Mouse (Mus musculus): Measurements from ENCODE around the gene Lrba. TPM values are rescaled to one million over a fixed set of nuclear protein-coding genes. Genes with fewer than 3 reads are reported as not detected.

Gene Lrba
- total RNA-seq, 2 experiments from 2014 or later: 7.5 to 13.4 TPM

- no peak for ATAC-seq (ENCODE audit: poor library complexity, severe bottlenecking)
Observed at GRCm38 (mm10) chr3:86253071-86253470, 28.6 kb downstream of the Lrba start.

- no peak for ATAC-seq (ENCODE audit: poor library complexity, severe bottlenecking)
Observed at GRCm38 (mm10) chr3:86253791-86254190, 29.3 kb downstream of the Lrba start.

- ATAC-seq (ENCODE audit: poor library complexity, severe bottlenecking): peak; percentile 67; the same call in 1 of the 2 replicates
Observed at GRCm38 (mm10) chr3:86268074-86268702, 43.7 kb downstream of the Lrba start.

- ATAC-seq (ENCODE audit: poor library complexity, severe bottlenecking): no peak
Observed at GRCm38 (mm10) chr3:86275651-86276050, 51.2 kb downstream of the Lrba start.

GRCm38 (mm10) chr3:86291326-86291725 lies 66.8 kb downstream of the Lrba start:
- no peak for ATAC-seq (ENCODE audit: poor library complexity, severe bottlenecking)

GRCm38 (mm10) chr3:86294866-86295265 lies 70.4 kb downstream of the Lrba start:
- no peak for ATAC-seq (ENCODE audit: poor library complexity, severe bottlenecking)

- ATAC-seq (ENCODE audit: poor library complexity, severe bottlenecking): no peak
Observed at GRCm38 (mm10) chr3:86296214-86296613, 71.7 kb downstream of the Lrba start.

- no peak for ATAC-seq (ENCODE audit: poor library complexity, severe bottlenecking)
Observed at GRCm38 (mm10) chr3:86308833-86309232, 84.4 kb downstream of the Lrba start.

GRCm38 (mm10) chr3:86310216-86310615 lies 85.7 kb downstream of the Lrba start:
- no peak for ATAC-seq (ENCODE audit: poor library complexity, severe bottlenecking)

GRCm38 (mm10) chr3:86311406-86311805 lies 86.9 kb downstream of the Lrba start:
- ATAC-seq (ENCODE audit: poor library complexity, severe bottlenecking): no peak

GRCm38 (mm10) chr3:86317636-86318035 lies 93.2 kb downstream of the Lrba start:
- no peak for ATAC-seq (ENCODE audit: poor library complexity, severe bottlenecking)

GRCm38 (mm10) chr3:86328531-86328930 lies 104.1 kb downstream of the Lrba start:
- no peak for ATAC-seq (ENCODE audit: poor library complexity, severe bottlenecking)

GRCm38 (mm10) chr3:86343261-86343660 lies 118.8 kb downstream of the Lrba start:
- no peak for ATAC-seq (ENCODE audit: poor library complexity, severe bottlenecking)

- no peak for ATAC-seq (ENCODE audit: poor library complexity, severe bottlenecking)
Observed at GRCm38 (mm10) chr3:86362486-86362885, 138.0 kb downstream of the Lrba start.

GRCm38 (mm10) chr3:86371466-86371865 lies 147.0 kb downstream of the Lrba start:
- no peak for ATAC-seq (ENCODE audit: poor library complexity, severe bottlenecking)

GRCm38 (mm10) chr3:86375276-86375675 lies 150.8 kb downstream of the Lrba start:
- ATAC-seq (ENCODE audit: poor library complexity, severe bottlenecking): no peak

GRCm38 (mm10) chr3:86382557-86382956 lies 158.1 kb downstream of the Lrba start:
- no peak for ATAC-seq (ENCODE audit: poor library complexity, severe bottlenecking)

GRCm38 (mm10) chr3:86385047-86385446 lies 160.6 kb downstream of the Lrba start:
- no peak for ATAC-seq (ENCODE audit: poor library complexity, severe bottlenecking)

- no peak for ATAC-seq (ENCODE audit: poor library complexity, severe bottlenecking)
Observed at GRCm38 (mm10) chr3:86386246-86386645, 161.8 kb downstream of the Lrba start.

GRCm38 (mm10) chr3:86423828-86424227 lies 199.3 kb downstream of the Lrba start:
- ATAC-seq (ENCODE audit: poor library complexity, severe bottlenecking): no peak

- ATAC-seq (ENCODE audit: poor library complexity, severe bottlenecking): no peak
Observed at GRCm38 (mm10) chr3:86426733-86427132, 202.3 kb downstream of the Lrba start.

- ATAC-seq (ENCODE audit: poor library complexity, severe bottlenecking): no peak
Observed at GRCm38 (mm10) chr3:86443497-86443896, 219.0 kb downstream of the Lrba start.

- no peak for ATAC-seq (ENCODE audit: poor library complexity, severe bottlenecking)
Observed at GRCm38 (mm10) chr3:86451211-86451610, 226.7 kb downstream of the Lrba start.

Data from megakaryocyte, adult 5-6 weeks (primary cell).